In the genomic region with DNA sequence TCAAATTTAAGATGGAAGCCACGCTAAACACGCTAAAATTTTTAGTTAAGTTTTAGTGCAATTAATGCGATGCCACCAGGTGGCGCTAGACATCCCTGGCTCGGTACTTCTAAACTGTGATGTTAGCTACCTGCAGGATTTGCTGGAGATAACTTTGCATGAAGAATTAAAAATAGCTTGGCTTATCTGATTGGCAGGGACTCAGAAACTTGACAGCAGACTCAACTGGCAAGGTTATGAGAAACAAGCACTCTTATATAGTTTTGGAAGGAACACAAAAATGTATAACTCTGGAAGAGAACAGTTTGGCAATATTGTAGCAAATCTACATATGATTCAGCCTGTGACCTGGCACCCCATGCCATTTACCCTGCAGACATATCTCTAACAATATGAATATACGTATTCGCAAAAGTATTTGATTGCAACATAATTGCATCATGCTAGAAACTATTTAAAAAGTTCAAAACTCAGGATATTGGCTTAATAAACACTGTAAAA, we compare ENCODE assay signal across 8 mouse cellular contexts. TPM values are rescaled to one million over a fixed set of nuclear protein-coding genes. Genes with fewer than 3 reads are reported as not detected.
A peak's percentile ranks its signal among the peaks of the same experiment; 100 is the strongest.
DNase-seq lines count a peak whose midpoint lies in the region; TF ChIP-seq lines count a peak whose summit lies in the region.

No protein-coding gene starts in this region.

- intact Hi-C loops in left cerebral cortex, postnatal 25 days (cut with DNase I): loop anchor here (1.0 kb wide), 1 partner anchor 96 kb away; no protein-coding TSS in a partner anchor

- no peak overlapping the region for H3K27ac ChIP-seq in bone marrow macrophage, adult 2 months (ENCODE audit: insufficient read depth, low read depth, low read length)

- TF ChIP-seq CTCF in bone marrow macrophage, adult 2 months (IDR thresholded peaks at IDR 0.05; ENCODE audit: low read depth, low read length): peak; percentile 49; the same call in 1 of the 2 replicates

- peak; percentile 67 for DNase-seq in urinary bladder, postnatal 25 days (ENCODE audit: low spot score)
- no peak for DNase-seq in urinary bladder, postnatal 4 days (ENCODE audit: low spot score in 2 of 2)
- peak; percentile 99 for DNase-seq in fat pad, adult 2 months (ENCODE audit: extremely low read depth, low read depth, low spot score)
- peak; percentile 49 for DNase-seq in hindlimb bud, embryonic 11.5 days (ENCODE audit: extremely low spot score, low read depth, low spot score)
- peak; percentile 46 to 57 for DNase-seq in left cerebral cortex, postnatal 25 days (ENCODE audit: low spot score in 2 of 2)
- peak; percentile 89 for DNase-seq in naive thymus-derived CD4-positive, alpha-beta T cell, adult 2 months (ENCODE audit: low read depth)
- peak; percentile 83 for DNase-seq in thymus, postnatal 4 days

- H3K4me3 ChIP-seq in bone marrow macrophage, adult 2 months (ENCODE audit: insufficient read depth, low read length): no peak overlapping the region

- H3K4me1 ChIP-seq in bone marrow macrophage, adult 2 months (ENCODE audit: control insufficient read depth, insufficient read depth, low read length): peaks cover 37% of the 10 kb centered on the region

- no peak for TF ChIP-seq POLR2A in bone marrow macrophage, adult 2 months (IDR thresholded peaks at IDR 0.05; ENCODE audit: borderline replicate concordance, low read depth, low read length)

RNA-seq across cellular contexts. Expression of a gene that starts 32.9 kb away (rescaled TPM):
- 6.2 and 11.1 TPM in 2 replicates for polyA plus RNA-seq in bone marrow macrophage, adult 2 months (2012; ENCODE audit: insufficient read depth, insufficient read length, missing spikeins)
- total RNA-seq in left cerebral cortex, postnatal 25 days (2021): 1 to 10 TPM; 5.3 TPM

RNA-seq across cellular contexts. Expression of a gene that starts 33.1 kb away (rescaled TPM):
- 5.9 and 6.6 TPM in 2 replicates for polyA plus RNA-seq in bone marrow macrophage, adult 2 months (2012; ENCODE audit: insufficient read depth, insufficient read length, missing spikeins)
- 1 to 10 TPM; 5.5 to 7.2 TPM for total RNA-seq in left cerebral cortex, postnatal 25 days (2021)

RNA-seq across cellular contexts. Expression of a gene that starts 51.7 kb away (rescaled TPM):
- 7.7 and 16.7 TPM in 2 replicates for polyA plus RNA-seq in bone marrow macrophage, adult 2 months (2012; ENCODE audit: insufficient read depth, insufficient read length, missing spikeins)
- 1 to 10 TPM; 2.0 to 3.0 TPM for total RNA-seq in left cerebral cortex, postnatal 25 days (2021)

RNA-seq across cellular contexts. Expression of a gene that starts 59.3 kb away (rescaled TPM):
- 94.4 and 98.8 TPM in 2 replicates for polyA plus RNA-seq in bone marrow macrophage, adult 2 months (2012; ENCODE audit: insufficient read depth, insufficient read length, missing spikeins)
- 100 to 1,000 TPM; 105 TPM for total RNA-seq in left cerebral cortex, postnatal 25 days (2021)

Comparison
In these comparisons a context has a peak if more than half of its experiments do, and no peak if none do; other contexts are left out.
1. DNase-seq: peak in urinary bladder, postnatal 25 days (single experiment), fat pad, adult 2 months (single experiment), hindlimb bud, embryonic 11.5 days (single experiment), left cerebral cortex, postnatal 25 days (2 of 2), naive thymus-derived CD4-positive, alpha-beta T cell, adult 2 months (single experiment) and thymus, postnatal 4 days (single experiment); none in urinary bladder, postnatal 4 days (0 of 2).